Mouse (Mus musculus) MEL-GATA-1-ER (cell line): ENCODE measurements around the gene Ccdc144b.
A peak's percentile ranks its signal among the peaks of the same experiment; 100 is the strongest.

ENCODE experiments used
- DNase-seq: peaks from one replicate; pipeline ENCODE4 v3.0.0-alpha.2; 2012; ENCODE audit warnings: low read depth; ENCODE audit errors: extremely low read depth

Ccdc144b gene

DNA sequence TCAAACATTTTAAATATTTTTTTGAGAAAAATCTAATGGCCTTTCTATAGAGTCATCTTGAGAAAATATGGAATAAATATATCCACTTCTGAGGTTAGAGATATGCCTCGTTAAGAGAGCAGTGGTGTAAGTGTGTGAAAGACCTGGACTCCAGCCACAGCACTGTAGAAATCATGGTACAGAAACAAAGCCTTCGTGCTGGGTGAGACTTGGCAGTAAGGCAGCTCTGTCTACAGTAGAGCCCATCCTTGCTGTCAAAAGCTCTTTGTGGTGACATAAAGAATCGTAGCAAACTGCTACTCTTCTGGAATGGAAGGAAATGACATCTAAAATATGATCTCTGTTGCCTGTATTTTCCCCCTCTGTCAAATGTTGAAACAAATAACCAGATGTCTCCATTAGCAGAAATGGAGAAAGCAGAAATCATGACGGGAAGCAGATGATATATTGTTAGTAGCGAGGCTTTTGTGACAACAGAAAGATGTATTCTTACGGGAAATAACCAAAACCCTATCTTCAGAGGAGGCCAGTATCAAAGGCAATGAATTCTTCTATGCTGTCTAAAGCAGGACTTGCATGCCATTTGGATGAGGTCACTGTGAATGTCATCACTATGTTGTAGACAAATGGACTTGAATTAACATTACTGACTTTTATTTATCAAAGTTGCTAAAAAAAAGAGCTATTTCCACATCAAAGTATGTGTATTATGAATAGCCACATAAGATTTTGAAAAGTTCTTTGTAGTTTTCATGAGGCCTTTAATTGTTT lies 21.4 kb downstream of the Ccdc144b start:
- no peak for DNase-seq

DNA sequence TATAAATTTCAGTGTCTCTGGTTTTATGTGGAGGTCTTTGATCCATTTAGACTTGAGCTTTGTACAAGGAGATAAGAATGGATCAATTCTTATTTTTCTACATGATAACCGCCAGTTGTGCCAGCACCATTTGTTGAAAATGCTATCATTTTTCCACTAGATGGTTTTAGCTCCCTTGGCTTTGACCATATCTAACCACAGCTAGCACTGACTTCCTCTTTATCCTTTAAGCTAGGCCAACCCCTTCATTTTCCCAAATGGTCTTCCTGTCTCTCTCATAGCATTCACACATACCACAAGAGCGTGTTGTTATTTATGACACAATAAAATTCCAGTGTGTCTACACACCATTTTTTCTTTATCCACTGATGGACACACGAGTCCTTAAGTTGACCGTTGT lies 23.4 kb downstream of the Ccdc144b start:
- DNase-seq, result peak; percentile 72

DNA sequence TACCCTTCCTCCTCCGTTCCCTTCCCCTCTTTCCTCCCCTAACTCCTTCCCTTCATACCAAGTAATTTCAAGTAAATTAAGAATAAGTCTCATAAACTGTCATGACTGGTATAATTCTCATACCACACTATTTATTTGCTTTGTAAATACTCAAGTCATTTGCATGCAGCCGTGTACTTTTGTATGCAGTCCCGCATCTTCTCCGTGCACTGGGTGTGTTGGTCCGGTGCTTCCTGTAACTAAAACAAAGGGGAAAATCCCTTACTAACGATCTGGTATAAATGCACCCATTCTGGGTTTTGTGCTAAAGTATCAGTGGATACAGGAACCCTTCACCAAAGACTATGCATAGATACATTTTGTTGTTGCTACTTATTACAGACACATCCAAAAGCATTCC lies 27.6 kb downstream of the Ccdc144b start:
- DNase-seq, result no peak

DNA sequence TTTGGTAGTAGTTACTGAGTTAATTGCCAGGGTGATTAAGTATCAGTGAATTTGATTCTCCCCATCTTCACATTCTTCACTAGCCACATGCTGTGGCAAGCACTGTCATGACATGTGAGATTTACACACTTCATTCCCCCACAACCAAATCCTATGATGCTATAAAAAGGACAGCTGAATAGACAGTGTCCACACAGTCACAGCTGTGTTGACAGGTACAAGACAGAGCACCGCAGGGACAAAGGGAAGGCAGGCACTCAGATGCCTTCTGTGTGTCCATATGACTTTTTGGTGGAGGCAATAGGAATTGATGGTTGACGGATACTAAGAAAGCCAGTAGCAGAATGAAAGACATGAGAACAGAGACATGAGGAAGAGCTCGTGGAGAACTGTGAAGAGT lies 42.1 kb downstream of the Ccdc144b start:
- no peak for DNase-seq

DNA sequence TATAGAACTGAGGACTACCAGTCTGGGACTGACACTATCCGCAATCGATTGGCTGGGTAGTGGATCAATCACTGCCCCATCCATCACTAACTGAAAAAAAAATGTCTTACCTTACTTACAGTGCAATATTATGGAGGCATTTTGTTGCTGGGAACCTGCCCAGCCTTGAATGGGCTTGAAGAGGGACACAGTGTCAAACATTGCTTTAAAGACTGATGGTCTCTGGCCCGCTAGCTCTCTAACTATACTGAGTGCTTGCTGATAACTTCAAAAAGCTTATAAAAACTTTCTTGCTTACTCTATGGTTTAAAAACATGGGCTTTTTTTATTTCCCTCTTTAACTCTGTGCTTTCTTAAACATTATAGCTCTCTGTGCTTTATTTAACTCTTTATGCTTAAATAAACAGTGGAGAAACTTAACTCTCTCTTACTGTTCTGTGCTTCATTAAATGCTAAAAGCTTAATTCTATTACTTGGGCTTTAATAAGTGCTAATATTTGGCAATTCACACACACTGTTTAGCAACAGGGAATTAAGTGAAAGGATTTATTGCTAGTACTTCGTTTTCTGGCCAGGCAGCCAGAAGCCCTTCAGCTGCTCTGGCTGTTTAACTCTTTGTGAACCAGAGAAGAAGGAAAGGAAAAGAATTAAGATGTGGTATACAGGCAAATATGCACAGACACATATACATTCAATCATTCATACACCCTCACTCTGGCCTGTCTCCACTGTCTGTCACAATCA lies 44.8 kb downstream of the Ccdc144b start:
- no peak for DNase-seq

DNA sequence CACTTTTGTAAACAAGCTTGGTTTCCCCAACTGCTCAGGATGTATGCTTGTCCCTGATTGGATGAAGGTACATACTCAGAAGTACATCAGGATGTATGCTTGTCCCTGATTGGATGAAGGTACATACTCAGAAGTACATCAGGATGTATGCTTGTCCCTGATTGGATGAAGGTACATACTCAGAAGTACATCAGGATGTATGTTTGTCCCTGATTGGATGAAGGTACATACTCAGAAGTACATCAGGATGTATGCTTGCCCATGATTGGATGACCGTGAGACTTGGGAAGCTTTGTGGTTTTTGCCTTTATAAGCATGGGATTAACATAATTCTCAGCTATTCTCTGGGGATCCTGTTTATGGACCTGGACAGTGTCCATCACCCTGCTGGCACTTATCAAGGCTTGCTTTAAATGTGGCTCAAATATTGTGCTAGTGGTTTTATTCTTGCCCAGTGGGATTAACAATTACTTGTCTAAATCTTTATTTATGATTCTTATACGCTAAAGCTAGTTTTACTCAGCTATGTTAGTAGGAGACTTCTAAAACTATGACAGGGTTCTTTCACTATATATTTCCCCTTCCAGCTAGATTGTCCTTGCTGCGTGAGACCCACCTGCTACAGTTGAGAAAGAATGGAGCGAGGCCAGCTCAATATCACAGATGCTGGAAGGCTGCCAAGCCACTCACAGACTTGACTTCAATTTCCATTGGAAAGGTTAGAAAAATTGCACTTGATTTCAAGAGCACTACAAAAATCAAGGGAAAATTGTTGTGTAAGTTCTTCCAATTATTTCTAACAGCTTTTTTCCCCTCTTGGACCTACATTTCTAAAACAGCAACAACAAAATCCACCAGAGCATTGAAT lies 49.1 kb downstream of the Ccdc144b start:
- no peak for DNase-seq

DNA sequence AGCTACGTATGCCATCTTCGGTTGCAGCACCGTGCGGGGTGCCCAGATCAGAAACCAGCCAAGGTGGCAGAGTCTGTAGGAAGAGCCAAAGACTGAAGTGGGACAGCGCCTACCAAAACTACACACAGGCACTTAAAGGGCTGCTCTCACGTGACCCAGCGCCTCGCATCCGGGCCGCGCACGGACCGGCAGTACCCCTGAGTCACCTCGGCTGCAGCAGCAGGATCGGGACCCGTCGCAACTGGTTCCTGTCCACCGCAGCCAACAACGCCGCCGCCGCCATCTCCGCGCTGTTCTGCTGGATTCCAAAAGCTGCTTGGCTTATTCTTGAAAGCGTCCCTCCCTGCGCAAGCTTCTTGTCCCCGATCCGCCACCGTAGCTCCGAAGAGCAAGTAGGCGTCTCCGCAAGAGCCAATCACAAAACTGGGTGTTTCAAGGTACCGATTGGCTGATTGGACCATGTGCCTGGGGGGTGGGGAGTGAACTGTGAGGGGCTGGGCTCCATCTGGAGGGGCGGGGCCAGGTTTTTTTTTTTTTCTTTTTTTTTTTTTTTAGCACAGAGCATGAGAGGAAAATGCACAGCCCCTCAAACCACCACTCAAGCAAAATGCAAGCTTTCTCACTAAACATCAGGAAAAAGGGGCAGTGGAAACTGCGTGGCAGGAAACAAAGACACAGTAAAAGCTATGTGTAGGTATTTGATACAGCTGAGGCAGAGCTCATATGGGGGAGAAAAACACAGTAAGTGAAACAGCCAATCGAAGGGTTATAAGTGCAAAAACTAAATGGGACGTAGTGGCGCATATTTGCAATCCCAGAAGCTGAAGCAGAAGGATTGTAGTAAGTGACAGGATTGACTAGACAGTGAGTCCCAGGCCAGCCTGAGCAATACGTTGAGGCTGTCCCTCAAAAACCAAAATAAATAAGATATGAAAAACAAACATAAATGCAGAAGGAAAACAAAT lies 52.8 kb downstream of the Ccdc144b start, which contains the start of gene Mccc1:
Gene Mccc1 (minus strand): TSS at position 404 of the 965 bp plus-strand sequence.
- DNase-seq, result peak; percentile 94

DNA sequence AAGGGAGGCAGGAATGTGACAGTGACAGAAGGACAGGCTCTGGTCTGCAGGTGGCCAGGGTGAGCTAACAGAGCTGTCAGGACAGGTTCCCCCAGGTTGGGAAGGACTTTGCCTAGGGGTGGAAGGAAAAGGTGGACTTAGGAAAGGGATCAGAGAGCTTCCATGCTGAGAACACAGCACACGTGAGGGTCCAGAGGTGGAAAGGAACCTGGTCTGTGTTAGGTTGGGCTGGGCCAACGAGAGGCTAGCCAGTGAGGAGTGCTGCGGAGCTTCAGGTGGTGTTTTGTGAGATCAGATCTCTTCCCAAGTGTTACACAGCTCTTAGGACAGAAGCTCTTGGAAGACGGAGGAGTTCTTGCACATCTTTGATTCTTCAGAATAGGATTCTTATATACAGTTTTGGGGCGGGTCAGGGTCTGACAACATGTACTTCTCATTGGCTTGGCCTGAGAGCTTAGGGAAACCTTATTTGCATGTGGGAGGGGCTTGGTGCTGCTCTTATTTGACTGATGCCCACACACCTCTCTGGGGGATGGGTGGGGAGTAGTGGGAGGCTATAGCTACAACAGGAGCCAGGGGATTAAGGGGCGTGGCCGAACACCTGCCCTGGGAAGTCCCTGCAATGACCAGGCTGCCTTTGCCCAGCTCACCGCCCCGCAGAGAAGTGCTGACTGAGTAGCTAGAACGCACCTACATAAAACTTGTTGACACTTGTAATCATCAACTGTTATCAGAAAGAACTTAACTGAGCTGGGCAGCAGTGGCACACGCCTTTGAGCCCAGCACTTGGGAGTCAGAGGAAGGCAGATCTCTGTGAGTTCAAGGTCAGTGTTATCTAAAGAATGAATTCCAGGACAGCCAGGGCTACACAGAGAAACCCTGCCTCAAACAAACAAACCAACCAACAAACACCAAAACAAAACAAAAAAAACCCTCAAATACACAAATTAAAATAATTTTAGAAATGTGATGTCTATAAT lies 58.5 kb downstream of the Ccdc144b start:
- DNase-seq, result no peak

DNA sequence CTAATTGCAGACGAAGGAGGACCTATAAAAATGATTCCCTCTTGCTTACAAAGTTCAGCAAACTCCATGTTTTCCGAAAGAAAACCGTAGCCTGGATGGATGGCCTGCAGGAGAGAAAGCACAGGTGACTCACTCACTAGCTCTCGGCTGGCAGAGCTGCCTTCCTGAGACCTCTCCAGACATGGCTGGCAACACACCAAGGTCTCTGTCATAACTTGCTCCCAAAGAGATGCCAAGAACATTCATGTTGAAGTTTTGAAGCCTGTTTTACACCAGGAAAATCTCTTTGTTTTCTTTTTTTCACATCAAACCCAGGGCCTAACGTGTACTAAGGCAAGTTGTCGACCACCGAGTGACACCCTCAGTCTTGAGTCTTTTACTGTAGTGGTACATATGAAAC lies 62.6 kb downstream of the Ccdc144b start:
- no peak for DNase-seq

DNA sequence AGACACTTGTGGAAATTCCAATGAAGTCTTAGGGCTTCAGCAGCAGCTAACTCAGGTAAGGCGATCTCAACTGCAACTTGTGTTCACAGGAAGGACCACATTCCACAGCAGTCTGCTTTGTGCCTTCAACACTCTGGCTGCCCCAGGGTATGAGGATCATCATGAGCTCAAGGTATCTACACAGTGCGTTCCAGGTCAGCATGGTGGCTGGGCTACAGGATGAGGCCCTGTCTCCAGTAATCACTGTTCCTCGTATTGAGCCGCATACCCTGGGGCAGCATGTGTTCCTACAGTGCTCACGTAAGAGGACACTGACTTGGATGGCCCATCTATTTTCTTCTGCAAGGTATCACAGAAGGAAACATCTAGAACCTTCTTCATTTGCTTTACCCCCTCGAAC lies 65.3 kb downstream of the Ccdc144b start:
- no peak for DNase-seq

DNA sequence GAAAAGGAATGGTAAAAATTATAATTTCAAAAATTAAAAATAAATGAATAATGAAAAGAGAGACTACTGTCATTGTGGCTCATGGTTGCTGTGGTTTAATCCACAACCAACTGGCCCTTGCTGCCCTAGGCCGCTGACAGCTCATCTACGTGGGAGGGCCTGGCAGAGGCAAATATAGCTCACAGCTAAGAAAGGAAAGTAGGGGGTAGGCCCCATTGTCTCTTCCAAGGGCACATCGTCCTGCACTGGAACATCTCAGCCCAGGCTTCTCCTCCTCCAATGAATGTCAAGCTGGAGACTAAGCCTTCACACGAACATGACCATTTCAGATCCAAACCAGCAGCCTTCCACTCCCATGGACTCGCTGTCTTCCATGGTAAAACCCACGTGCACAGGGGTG lies 67.1 kb downstream of the Ccdc144b start:
- DNase-seq, result no peak

DNA sequence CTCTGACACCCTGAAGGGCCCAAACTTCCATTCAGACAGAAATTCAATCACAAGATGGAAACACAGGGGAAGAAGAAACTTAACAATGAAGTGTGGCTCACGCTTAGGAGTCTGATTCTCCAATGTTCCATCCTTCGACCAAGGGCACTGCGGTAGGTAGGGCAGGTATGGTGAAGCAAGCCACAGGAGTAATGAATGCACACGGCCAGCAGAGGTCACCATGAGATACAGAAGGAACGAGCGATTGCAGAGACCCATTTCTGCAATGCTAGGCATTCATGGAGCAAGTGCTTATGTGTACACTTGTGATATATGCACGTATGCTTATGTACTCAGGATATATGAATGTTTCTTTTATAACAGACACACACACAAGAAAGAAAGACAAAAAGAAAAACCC lies 79.8 kb downstream of the Ccdc144b start:
- DNase-seq, result peak; percentile 23

DNA sequence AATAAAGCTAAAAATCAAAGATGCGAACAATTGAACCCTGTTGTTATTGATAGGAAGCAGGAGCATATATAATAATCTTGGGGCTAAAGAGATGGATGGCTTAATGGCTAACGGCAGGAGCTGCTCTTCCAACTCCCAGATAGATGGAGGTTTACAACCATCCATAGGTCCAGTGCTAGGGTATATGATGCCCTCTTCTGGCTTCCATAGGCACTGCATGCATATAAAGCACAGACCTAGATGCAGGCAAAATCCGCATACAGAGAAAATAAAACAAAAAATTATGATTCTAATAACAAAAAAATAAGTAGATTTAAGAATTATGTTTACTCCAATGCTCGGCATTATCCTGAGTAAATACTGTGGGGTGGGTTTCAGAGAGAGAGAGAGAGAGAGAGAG lies 80.4 kb downstream of the Ccdc144b start:
- peak; percentile 36 for DNase-seq

DNA sequence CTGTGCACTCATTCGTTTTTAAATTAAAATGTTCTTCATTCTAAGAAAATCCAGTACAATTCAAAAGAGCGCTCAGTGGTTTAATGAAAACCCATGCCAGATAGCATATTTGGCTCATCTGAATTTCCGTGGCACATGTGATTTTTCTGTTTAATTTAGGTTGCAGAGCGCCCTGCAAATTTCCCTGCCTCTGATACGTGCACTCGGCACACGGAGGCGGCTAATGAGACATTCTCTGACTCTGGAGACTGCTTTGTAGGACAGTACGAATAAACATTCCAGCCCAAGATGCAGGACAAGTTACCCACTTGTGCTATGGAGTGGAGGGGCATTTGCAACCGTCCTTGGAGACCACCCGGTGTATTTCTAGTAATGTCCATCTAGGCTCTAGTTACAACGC lies 82.2 kb downstream of the Ccdc144b start:
- no peak for DNase-seq

DNA sequence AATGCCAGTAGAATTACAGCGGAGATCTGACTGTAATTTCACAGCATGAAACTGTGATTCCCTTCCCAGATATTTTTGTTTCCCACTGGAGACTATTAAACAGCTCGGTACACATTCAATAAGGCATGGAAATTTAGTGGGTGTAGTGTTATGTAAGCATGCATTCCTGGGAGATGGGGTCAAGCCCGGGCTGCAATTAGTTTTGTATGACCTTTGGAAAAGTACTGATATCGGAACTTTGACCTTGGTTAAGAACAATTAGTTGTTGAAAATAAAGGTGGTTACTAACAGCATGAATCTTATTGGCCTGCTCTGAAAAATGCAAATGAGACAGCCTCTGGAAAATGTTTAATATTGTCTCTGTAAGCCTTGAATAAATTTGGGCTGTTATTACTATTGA lies 82.9 kb downstream of the Ccdc144b start:
- no peak for DNase-seq

DNA sequence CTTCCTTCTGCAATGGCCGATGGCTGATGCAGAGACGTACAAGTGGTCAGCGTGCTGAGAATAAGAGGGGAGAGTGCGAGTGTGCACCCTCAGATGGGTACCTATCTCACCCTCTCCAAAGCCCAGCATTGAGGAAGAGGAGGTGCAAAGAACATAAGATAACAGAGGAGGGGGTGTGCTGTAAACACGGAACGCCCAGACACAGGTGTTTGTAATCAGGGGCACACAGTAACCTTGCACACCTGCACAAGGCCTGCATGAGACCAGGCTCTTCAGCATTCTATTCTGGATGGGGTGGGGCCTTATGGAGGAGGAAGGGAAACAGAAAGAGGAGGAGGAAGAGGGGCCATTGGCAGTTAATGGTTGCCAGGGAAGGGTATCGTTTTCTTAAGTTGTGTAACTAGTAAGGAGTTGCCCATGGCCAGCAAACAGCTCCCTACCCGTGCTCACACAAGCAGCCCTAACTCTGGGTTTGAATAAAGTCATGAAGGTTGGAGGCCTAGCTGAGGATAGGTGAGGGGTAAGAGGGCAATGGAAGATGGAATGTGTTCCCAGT lies 85.9 kb downstream of the Ccdc144b start:
- no peak for DNase-seq

DNA sequence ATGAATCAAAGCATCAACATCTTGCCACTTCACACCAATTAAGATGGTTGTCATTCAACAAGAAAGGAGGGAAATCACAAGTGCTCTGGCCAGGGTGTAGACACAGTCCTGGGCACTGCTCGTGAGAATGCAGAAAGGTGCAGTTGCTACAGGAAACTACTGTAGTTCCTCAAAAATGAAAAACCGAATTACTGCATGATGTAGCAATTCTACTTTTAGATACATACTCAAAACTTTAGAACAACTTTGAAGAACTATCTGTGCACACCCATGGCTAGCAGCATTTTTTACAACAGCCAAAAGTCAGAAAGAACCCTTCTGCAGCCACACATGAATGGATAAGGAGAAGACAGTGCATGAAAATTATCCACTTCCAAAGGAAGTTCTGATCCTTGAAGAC lies 86.9 kb downstream of the Ccdc144b start:
- DNase-seq, result peak; percentile 56

DNA sequence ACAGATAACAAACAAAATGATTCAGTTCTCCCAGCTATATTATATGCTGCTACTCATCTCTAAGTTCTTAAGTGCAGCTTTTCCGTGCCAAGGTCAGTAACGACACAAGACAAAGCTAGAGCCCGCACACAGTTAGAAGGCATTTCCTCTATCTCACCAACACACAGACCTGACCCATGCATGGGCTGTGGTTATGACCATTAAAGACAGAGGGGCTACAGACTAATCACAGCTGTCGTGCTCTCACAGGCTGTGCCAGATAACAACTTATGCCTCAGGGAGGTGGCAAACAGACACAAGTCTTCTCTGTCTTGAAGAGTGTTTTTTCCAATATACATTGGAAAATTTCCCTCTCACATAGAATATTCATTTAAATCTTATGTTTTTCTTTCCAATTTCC lies 88.4 kb downstream of the Ccdc144b start:
- no peak for DNase-seq

DNA sequence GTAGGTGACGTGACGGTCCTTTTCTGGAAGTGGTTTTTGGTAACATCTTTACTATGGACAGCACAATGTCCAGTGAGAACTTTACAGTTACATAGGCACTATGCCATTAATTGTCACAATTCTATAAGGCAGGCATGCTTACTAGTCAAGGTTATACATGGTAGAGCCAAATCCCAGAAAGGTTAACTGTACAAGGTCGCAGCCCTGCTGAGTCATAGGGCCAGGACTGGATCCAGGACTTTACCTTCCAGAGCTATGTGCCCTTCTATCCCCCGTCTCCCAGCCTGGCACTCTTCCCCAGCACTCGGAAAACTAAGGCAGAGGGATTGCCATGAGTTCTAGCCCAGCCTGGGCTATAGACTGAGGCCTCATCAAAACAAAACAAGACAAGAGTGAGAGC lies 89.4 kb downstream of the Ccdc144b start:
- DNase-seq, result no peak
